Mouse (Mus musculus) limb, embryonic 15.5 days (tissue): ENCODE results near the gene Fbxo7. TPM values are rescaled to one million over a fixed set of nuclear protein-coding genes. Genes with fewer than 3 reads are reported as not detected.

Experiments
- ATAC-seq: fragments of 200-750 bp; cut with Nextera tagmentation; 2 replicates; pipeline ENCODE4 v1.8.0; 2017; ENCODE audit warnings: low read depth, moderate TSS enrichment; ENCODE audit not compliant: insufficient number of reproducible peaks, low FRiP score, low TSS enrichment
- H3K27ac ChIP-seq: fragments of 300-500 bp; sonication (generic); 2 replicates; pipeline ENCODE4 v1.5.1; 2015; ENCODE audit warnings: moderate library complexity, mild to moderate bottlenecking, inconsistent platforms
- H3K27me3 ChIP-seq: fragments of 300-500 bp; sonication (generic); 2 replicates; pipeline ENCODE4 v1.6.1; 2015; ENCODE audit warnings: inconsistent platforms
- H3K36me3 ChIP-seq: fragments of 300-500 bp; sonication (generic); 2 replicates; pipeline ENCODE4 v1.6.1; 2015; ENCODE audit warnings: inconsistent platforms
- H3K4me1 ChIP-seq: fragments of 300-500 bp; sonication (generic); 2 replicates; pipeline ENCODE4 v1.6.1; 2015; ENCODE audit warnings: inconsistent platforms
- H3K4me2 ChIP-seq: fragments of 300-500 bp; sonication (generic); 2 replicates; pipeline ENCODE4 v1.6.1; 2015; ENCODE audit warnings: mild to moderate bottlenecking, inconsistent platforms
- H3K4me3 ChIP-seq: fragments of 300-500 bp; sonication (generic); 2 replicates; pipeline ENCODE4 v1.5.1; 2015; ENCODE audit warnings: mild to moderate bottlenecking, inconsistent platforms
- H3K9ac ChIP-seq: fragments of 300-500 bp; sonication (generic); 2 replicates; pipeline ENCODE4 v1.6.1; 2015; ENCODE audit warnings: inconsistent platforms
- H3K9me3 ChIP-seq: fragments of 300-500 bp; sonication (generic); 2 replicates; pipeline ENCODE4 v1.6.1; 2016; ENCODE audit warnings: inconsistent platforms
- WGBS: fragments of 180-500 bp; shearing (Covaris S2); methylation state at CpG from one replicate; pipeline ENCODE4 v1.1.7; 2015; 5-methylcytosine and 5-hydroxymethylcytosine counted together
- polyA plus RNA-seq: library from polyadenylated mRNA; unstranded; fragments of >200 nt; fragmentation: Nextera tagmentation; extraction: Ambion mirVana; gene quantifications from 2 replicates; pipeline ENCODE4 v1.2.1, GENCODE M21; 2015

Fbxo7 gene
- polyA plus RNA-seq, 1 experiment from 2014 or later = 30.3 TPM

GRCm38 (mm10) chr10:86066651-86067050 is 44.9 kb downstream of the Fbxo7 start:
- ATAC-seq = no peak
- WGBS = 80% methylated on average over 5 of the region's 5 CpGs
- H3K9me3 ChIP-seq = no peaks in the 10 kb centered on the region
- no peak overlapping the region for H3K9ac ChIP-seq
- no peaks in the 10 kb centered on the region for H3K36me3 ChIP-seq
- no peak overlapping the region for H3K4me3 ChIP-seq
- no peak overlapping the region for H3K4me2 ChIP-seq
- H3K4me1 ChIP-seq = peaks cover 6% of the 10 kb centered on the region; the same call in 1 of the 2 replicates
- no peaks in the 10 kb centered on the region for H3K27me3 ChIP-seq
- H3K27ac ChIP-seq = no peak overlapping the region

- no peaks in the 10 kb centered on the region for H3K36me3 ChIP-seq
Observed at GRCm38 (mm10) chr10:86067911-86068310, 46.1 kb downstream of the Fbxo7 start.

GRCm38 (mm10) chr10:86069341-86069740 is 47.6 kb downstream of the Fbxo7 start:
- Histone ChIP-seq H3K4me1 (peaks cover 6% of the 10 kb centered on the region; the same call in 1 of the 2 replicates), H3K27ac (no peak overlapping the region), H3K27me3 (no peaks in the 10 kb centered on the region), H3K4me3 (no peak overlapping the region), H3K9me3 (no peaks in the 10 kb centered on the region), H3K9ac (no peak overlapping the region), H3K36me3 (no peaks in the 10 kb centered on the region), H3K4me2 (no peak overlapping the region)
- 59% methylated on average over 3 of the region's 3 CpGs for WGBS
- ATAC-seq = no peak

More at GRCm38 (mm10) chr10:86067911-86068310, 46.1 kb downstream of the Fbxo7 start:
- H3K4me1 ChIP-seq = peaks cover 6% of the 10 kb centered on the region; the same call in 1 of the 2 replicates
- no peak overlapping the region for H3K4me3 ChIP-seq
- ATAC-seq = no peak
- H3K27ac ChIP-seq = no peak overlapping the region
- no peaks in the 10 kb centered on the region for H3K27me3 ChIP-seq
- no peaks in the 10 kb centered on the region for H3K9me3 ChIP-seq
- WGBS = 39% methylated on average over 10 of the region's 10 CpGs
- H3K4me2 ChIP-seq = no peak overlapping the region
- no peak overlapping the region for H3K9ac ChIP-seq

- Histone ChIP-seq H3K36me3 (no peaks in the 10 kb centered on the region), H3K27me3 (no peaks in the 10 kb centered on the region), H3K9me3 (no peaks in the 10 kb centered on the region), H3K27ac (no peak overlapping the region), H3K4me3 (no peak overlapping the region), H3K9ac (no peak overlapping the region), H3K4me2 (no peak overlapping the region), H3K4me1 (no peaks in the 10 kb centered on the region)
- 83% methylated on average over 3 of the region's 3 CpGs for WGBS
- ATAC-seq = no peak
Observed at GRCm38 (mm10) chr10:86070751-86071150, 49.0 kb downstream of the Fbxo7 start.

- 78% methylated on average over 4 of the region's 4 CpGs for WGBS
- H3K27me3 ChIP-seq = no peaks in the 10 kb centered on the region
Observed at GRCm38 (mm10) chr10:86074134-86074533, 52.4 kb downstream of the Fbxo7 start.

GRCm38 (mm10) chr10:86074971-86075711 is 53.4 kb downstream of the Fbxo7 start:
- H3K4me2 ChIP-seq = no peak overlapping the region
- H3K9me3 ChIP-seq = no peaks in the 10 kb centered on the region
- H3K4me3 ChIP-seq = no peak overlapping the region
- 77% methylated on average over 9 of the region's 9 CpGs for WGBS
- no peaks in the 10 kb centered on the region for H3K4me1 ChIP-seq
- no peaks in the 10 kb centered on the region for H3K36me3 ChIP-seq
- no peak for ATAC-seq
- H3K9ac ChIP-seq = no peak overlapping the region
- no peak overlapping the region for H3K27ac ChIP-seq
- H3K27me3 ChIP-seq = no peaks in the 10 kb centered on the region

More at GRCm38 (mm10) chr10:86074134-86074533, 52.4 kb downstream of the Fbxo7 start:
- Histone ChIP-seq H3K9ac (no peak overlapping the region), H3K27ac (no peak overlapping the region), H3K36me3 (no peaks in the 10 kb centered on the region), H3K4me3 (no peak overlapping the region), H3K9me3 (no peaks in the 10 kb centered on the region), H3K4me1 (no peaks in the 10 kb centered on the region), H3K4me2 (no peak overlapping the region)
- ATAC-seq = no peak

GRCm38 (mm10) chr10:86077272-86077671 is 55.5 kb downstream of the Fbxo7 start:
- H3K9me3 ChIP-seq = no peaks in the 10 kb centered on the region
- no peak overlapping the region for H3K4me3 ChIP-seq
- H3K27me3 ChIP-seq = no peaks in the 10 kb centered on the region
- no peak overlapping the region for H3K9ac ChIP-seq
- no peak overlapping the region for H3K4me2 ChIP-seq
- no peaks in the 10 kb centered on the region for H3K4me1 ChIP-seq
- no peak for ATAC-seq
- 83% methylated on average over 2 of the region's 2 CpGs for WGBS
- H3K36me3 ChIP-seq = no peaks in the 10 kb centered on the region
- no peak overlapping the region for H3K27ac ChIP-seq

GRCm38 (mm10) chr10:86078761-86079160 is 57.0 kb downstream of the Fbxo7 start:
- Histone ChIP-seq H3K4me1 (no peaks in the 10 kb centered on the region), H3K9ac (no peak overlapping the region), H3K4me2 (no peak overlapping the region), H3K9me3 (no peaks in the 10 kb centered on the region), H3K27ac (no peak overlapping the region), H3K4me3 (no peak overlapping the region), H3K27me3 (no peaks in the 10 kb centered on the region), H3K36me3 (no peaks in the 10 kb centered on the region)
- 83% methylated on average over 2 of the region's 2 CpGs for WGBS
- no peak for ATAC-seq

- Histone ChIP-seq H3K4me3 (no peak overlapping the region), H3K4me2 (no peak overlapping the region), H3K36me3 (no peaks in the 10 kb centered on the region), H3K9me3 (no peaks in the 10 kb centered on the region), H3K27ac (no peak overlapping the region), H3K9ac (no peak overlapping the region), H3K27me3 (no peaks in the 10 kb centered on the region), H3K4me1 (no peaks in the 10 kb centered on the region)
- 82% methylated on average over 9 of the region's 9 CpGs for WGBS
- ATAC-seq = no peak
Observed at GRCm38 (mm10) chr10:86079921-86080320, 58.1 kb downstream of the Fbxo7 start.

GRCm38 (mm10) chr10:86091919-86092318 is 70.1 kb downstream of the Fbxo7 start:
- Histone ChIP-seq H3K9me3 (no peaks in the 10 kb centered on the region), H3K4me1 (no peaks in the 10 kb centered on the region), H3K36me3 (no peaks in the 10 kb centered on the region), H3K4me3 (no peak overlapping the region), H3K9ac (no peak overlapping the region), H3K27ac (no peak overlapping the region), H3K27me3 (no peaks in the 10 kb centered on the region), H3K4me2 (no peak overlapping the region)
- WGBS = 50% methylated on average over 10 of the region's 10 CpGs
- ATAC-seq = no peak

- no peaks in the 10 kb centered on the region for H3K27me3 ChIP-seq
- no peak for ATAC-seq
- H3K27ac ChIP-seq = no peak overlapping the region
- WGBS = 60% methylated on average over 14 of the region's 14 CpGs
- H3K4me3 ChIP-seq = no peak overlapping the region
- H3K36me3 ChIP-seq = no peaks in the 10 kb centered on the region
- no peak overlapping the region for H3K4me2 ChIP-seq
- no peaks in the 10 kb centered on the region for H3K4me1 ChIP-seq
- H3K9ac ChIP-seq = no peak overlapping the region
- no peaks in the 10 kb centered on the region for H3K9me3 ChIP-seq
Observed at GRCm38 (mm10) chr10:86093109-86094035, 71.6 kb downstream of the Fbxo7 start.

GRCm38 (mm10) chr10:86098363-86098762 is 76.6 kb downstream of the Fbxo7 start:
- no peak for ATAC-seq
- Histone ChIP-seq H3K9ac (no peak overlapping the region), H3K4me2 (no peak overlapping the region), H3K4me3 (no peak overlapping the region), H3K27me3 (no peaks in the 10 kb centered on the region), H3K27ac (no peak overlapping the region), H3K9me3 (no peaks in the 10 kb centered on the region), H3K36me3 (no peaks in the 10 kb centered on the region), H3K4me1 (no peaks in the 10 kb centered on the region)
- 70% methylated on average over 6 of the region's 6 CpGs for WGBS
